Mouse (Mus musculus) erythroid progenitor cell, adult 5-6 weeks (primary cell): ENCODE measurements around the gene Tbc1d22b. TPM values are rescaled to one million over a fixed set of nuclear protein-coding genes. Genes with fewer than 3 reads are reported as not detected.
"Not testable (repeated sequence)": the region's sequence is repeated elsewhere in the genome, so short reads cannot be mapped to it uniquely, and the experiment has no call there.

Experiments used
- ATAC-seq: replicated peaks from 2 replicates; pipeline ENCODE4 v1.8.0; 2016; ENCODE audit warnings: moderate number of reproducible peaks, mild to moderate bottlenecking, moderate TSS enrichment, inconsistent platforms; ENCODE audit not compliant: poor library complexity, low FRiP score, severe bottlenecking
- total RNA-seq, 2 experiments: library from RNA; stranded (forward) in 1 of 2; stranded (reverse) in 1 of 2; fragments of 150-400 nt in 1 of 2; fragments of 186-747, 209-891 nt in 1 of 2; gene quantifications; 2 replicates each; pipeline versions ENCODE4 v1.2.3 to v1.2.4; 2015 to 2017; ENCODE audit warnings: low replicate concordance in 2 of 2

Tbc1d22b gene
- total RNA-seq (2015; ENCODE audit: low replicate concordance) (1.3 and 4.3 TPM in 2 replicates), total RNA-seq (2017; ENCODE audit: low replicate concordance) (3.1 and 3.2 TPM in 2 replicates)

GRCm38 (mm10) chr17:29549543-29550428 lies at the start of gene Tbc1d22b, which contains the start of gene Gm17657:
Tbc1d22b (plus strand) TSS chr17:29549785.
Gm17657 (minus strand) TSS chr17:29549638.
- peak; percentile 100 for ATAC-seq

- ATAC-seq, result no peak
Measured at GRCm38 (mm10) chr17:29500243-29500740, 49.3 kb upstream of the Tbc1d22b start.

DNA sequence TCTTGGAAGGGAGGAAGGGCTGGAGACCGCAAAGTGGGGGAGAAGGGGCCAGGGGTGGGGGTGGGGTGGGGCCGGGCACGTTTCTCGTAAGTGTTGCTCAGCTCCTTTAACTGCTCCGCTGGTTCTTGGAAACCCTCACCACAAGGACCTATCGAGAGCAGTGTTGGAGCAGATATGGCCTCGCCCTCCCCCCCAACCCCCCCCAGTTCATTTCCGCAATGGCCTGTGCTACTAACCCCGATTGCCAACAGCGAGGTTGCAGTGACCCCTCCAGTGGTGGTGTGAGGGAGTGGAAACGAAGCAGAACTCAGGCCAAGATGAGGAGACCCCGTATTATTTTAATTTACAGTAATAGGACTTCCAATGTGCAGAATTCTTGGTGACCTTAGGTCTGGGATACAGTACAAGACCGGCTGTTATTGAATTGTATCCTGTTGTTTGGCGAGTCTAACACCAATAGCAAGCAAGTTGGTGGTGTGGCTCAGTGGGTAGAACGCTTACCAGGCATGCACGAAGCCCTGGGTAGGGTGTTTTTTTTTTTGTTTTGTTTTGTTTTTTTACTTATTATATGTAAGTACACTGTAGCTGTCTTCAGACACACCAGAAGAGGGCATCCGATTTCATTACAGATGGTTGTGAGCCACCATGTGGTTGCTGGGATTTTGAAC lies 48.6 kb upstream of the Tbc1d22b start:
- peak; percentile 46 for ATAC-seq

GRCm38 (mm10) chr17:29502005-29502668 lies 47.4 kb upstream of the Tbc1d22b start:
- peak; percentile 41 for ATAC-seq

GRCm38 (mm10) chr17:29502669-29503665 lies 46.6 kb upstream of the Tbc1d22b start:
- peak; percentile 75 for ATAC-seq

DNA sequence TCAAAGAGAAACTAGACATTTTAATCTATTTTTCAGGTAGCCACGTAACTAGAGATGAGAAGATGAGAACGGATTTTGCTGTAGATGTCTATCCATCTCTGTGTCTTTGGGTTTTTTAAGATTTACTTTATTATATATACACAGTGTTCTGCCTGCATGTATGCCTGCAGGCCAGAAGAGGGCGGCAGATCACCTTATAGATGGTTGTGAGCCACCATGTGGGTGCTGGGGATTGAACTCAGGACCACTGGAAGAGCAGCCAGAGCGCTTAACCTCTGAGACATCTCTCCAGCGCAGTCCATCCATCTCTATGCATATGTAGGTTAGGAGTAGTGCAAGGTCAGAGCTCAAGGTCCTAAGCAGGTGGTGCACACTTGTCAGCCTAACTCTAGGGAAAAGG lies 45.9 kb upstream of the Tbc1d22b start:
- ATAC-seq, result no peak

GRCm38 (mm10) chr17:29508927-29509608 lies 40.5 kb upstream of the Tbc1d22b start:
- no peak; the same call in 1 of the 2 replicates for ATAC-seq

GRCm38 (mm10) chr17:29510691-29511090 lies 38.9 kb upstream of the Tbc1d22b start:
- no peak for ATAC-seq

DNA sequence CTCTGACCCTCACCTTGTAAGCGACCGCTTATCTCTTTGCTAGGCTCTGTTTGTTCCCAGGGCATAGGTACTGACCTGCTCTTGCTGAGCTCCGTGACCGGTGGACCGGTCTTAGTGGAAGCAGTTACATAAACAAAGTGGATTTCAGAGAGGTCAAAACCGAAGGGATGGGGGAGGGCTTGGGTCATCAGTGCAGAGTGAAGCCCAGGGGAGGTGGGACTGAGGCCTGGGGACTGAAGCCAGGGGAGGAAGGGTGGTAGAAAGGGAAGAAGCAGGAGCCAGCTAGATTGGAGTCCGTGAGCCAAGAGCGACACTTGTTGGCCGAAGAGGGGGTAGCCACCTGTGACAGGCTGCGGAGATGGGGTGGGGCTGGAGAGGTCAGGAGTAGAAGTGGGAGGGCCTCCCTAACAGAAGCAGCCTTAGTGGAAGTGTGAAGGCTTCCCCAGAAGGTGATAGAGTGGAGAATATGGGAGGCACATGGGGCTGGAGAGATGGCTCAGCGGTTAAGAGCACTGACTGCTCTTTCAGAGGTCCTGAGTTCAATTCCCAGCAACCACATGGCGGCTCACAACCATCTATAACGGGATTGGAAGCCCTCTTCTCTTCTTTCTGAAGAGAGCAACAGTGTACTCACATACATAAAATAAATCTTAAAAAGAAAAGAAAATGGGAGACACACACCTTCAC lies 36.4 kb upstream of the Tbc1d22b start:
- ATAC-seq, result peak; percentile 89

- peak; percentile 64 for ATAC-seq
Measured at GRCm38 (mm10) chr17:29514435-29514834, 35.1 kb upstream of the Tbc1d22b start.

DNA sequence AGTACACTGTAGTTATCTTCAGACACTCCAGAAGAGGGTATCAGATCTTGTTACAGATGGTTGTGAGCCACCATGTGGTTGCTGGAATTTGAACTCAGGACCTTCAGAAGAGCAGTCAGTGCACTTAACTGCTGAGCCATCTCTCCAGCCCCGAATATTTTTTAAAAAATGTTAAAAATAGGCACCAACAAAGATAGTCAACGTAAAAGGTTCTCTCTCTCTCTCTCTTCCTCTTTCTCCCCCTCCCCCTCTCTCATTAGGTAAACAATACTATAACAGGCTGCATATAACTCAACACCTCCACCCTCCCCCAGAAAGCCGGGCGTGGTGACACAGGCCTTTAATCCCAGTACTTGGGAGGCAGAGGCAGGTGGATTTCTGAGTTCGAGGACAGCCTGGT lies 30.9 kb upstream of the Tbc1d22b start:
- ATAC-seq, result not testable (repeated sequence)

GRCm38 (mm10) chr17:29519731-29520130 lies 29.9 kb upstream of the Tbc1d22b start:
- no peak for ATAC-seq

DNA sequence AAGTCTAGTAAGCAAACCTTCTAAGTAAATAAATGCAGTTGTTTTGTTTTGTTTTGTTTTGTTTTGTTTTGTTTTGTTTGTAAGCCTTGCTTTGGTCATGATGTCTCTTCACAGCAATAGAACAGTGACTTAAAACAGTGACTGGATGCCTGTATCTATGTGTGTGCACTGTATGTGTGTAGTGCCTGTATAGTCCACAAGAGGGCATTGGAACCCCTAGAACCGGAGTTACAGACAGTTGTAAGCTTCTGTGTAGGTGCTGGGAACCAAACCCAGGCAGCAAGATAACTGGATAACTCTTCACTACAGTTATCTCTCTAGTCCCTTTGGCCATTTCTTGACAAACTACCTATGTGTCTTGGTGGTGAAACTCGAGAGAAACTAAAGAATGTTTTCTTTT lies 24.0 kb upstream of the Tbc1d22b start:
- ATAC-seq, result no peak

- ATAC-seq, result no peak
Measured at GRCm38 (mm10) chr17:29528568-29529187, 20.9 kb upstream of the Tbc1d22b start.

- ATAC-seq, result no peak
Measured at GRCm38 (mm10) chr17:29530508-29530907, 19.1 kb upstream of the Tbc1d22b start.

DNA sequence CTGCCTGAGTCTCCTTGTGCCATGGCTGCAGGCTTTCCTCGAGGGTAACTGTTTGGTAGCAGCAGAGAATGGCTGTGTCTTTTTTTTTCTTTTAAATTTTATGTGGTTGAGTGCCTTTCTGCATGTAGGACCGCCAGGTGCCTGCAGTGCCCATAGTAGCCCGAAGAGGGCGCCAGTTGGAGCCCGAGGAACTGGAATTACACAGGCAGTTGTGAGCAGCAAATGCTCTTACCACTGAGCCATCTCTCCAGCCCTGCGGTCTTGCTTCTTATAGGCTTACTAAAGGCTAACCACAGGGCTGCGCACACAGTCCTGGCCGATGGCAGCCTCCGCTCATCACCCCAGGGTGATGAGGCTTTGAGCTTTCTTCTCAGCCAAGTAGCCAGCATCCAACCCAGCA lies 18.3 kb upstream of the Tbc1d22b start:
- ATAC-seq, result peak; percentile 36; the same call in 1 of the 2 replicates

DNA sequence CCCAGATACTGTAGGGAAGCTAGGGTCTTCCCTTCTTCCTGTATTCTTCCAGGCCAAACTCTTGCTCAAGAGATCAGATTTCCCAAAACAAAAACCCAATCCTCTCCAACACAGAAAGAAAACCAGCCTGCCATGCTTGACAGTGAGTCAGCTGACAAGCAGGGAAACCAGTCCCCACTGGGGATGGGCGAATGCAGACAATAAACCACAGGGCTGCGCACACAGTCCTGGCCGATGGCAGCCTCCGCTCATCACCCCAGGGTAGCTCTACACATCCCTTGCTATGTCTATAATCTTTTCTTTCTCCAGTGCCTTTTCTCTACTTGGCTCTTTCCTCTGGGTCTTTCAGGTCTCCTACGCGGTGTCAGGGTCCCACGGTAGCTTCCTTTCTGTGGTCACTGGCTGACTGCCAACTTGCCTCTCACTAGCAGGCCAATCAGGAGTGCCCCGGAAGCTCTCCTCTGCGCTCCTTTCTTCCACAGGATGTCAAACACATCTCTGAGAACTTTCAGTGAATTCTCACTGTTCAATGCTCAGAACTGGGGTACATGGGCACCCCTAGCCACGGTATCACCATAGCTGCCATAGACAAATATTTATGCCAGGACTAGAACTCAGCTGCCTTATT lies 17.7 kb upstream of the Tbc1d22b start:
- no peak for ATAC-seq
